Mouse (Mus musculus) layer of hippocampus, adult 11-12 months (tissue): Measurements from ENCODE around the gene Fchsd2.

Experiments used
- DNase-seq: peaks from one replicate; pipeline ENCODE4 v3.0.0; 2022; ENCODE audit warnings: low spot score

Gene Fchsd2

DNA sequence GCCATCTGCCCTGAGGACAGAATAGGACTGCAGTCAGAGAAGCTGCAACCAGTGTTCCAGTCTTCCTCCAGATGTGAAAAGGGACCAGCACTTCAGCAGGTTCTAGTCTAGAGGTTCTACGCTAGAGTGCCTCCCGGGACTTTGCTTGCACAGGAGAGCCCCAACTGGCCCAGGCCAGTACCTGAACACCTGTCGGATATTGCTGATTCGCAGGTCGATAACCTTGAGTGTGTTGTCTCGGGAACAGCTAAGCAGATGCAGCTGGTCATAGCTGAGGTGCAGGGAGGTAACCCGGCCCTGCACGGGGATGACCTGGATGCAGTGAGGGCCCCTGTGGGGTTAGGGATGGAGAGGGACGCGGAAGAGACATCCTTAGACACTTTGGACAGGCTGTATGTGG, 197.7 kb downstream of the Fchsd2 start:
- no peak for DNase-seq

DNA sequence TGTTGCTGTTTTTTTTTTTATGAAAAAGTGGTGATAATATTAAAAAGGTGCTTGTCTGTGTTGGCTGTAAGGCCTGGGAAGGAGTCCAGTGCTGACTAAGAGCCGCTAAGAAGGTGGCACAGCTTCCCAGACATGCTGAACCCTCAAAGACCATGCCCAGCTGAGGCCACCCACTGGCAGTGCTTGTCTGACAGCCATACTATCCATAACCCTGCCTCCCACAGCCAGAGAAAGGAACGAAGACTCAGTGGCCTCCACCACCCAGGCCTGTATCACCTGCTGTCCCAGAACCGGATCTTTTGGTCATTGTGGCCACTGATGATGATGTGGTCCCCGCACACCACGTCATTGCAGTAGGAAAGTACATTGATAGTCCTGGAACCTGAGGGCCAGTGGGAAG, 198.5 kb downstream of the Fchsd2 start:
- DNase-seq, result no peak

DNA sequence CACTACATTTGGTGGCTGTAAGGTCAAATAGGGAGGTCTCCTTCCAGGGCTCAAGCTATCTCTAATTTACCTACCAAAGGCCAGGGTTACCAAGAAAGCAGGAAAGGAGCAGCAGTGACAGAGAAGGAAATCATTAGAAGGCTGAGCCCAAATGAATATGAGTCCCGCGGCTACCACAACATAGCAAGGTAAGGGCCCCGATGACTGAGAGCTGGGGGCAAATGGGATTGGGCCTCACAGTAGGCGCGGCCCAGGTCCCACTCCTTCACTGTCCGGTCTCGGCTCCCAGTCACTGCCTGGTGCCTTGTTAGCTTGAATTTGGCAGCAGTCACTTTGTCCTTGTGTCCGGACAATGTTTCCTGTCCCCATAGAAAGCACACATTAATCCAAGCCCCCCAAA, 199.0 kb downstream of the Fchsd2 start:
- no peak for DNase-seq

DNA sequence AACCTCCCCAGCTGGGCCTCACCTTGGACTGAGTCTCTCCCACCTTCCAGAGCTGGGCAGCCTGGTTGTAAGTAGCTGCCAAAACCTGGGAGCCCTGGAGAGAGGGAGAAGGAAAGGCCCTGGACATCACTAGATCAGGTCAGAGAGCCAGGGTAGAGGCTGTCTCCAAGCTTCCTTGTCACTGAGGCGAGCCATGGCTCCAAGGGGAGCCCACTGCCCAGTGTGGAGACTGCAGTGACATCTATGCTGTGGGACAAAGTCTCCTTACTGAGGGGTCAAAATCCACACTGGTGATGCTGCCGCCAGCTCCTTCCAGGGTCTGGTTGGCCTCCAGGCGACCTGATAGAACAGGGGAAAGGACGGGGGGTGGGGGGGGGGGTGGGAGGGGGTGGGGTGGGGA, 199.4 kb downstream of the Fchsd2 start:
- no peak for DNase-seq

DNA sequence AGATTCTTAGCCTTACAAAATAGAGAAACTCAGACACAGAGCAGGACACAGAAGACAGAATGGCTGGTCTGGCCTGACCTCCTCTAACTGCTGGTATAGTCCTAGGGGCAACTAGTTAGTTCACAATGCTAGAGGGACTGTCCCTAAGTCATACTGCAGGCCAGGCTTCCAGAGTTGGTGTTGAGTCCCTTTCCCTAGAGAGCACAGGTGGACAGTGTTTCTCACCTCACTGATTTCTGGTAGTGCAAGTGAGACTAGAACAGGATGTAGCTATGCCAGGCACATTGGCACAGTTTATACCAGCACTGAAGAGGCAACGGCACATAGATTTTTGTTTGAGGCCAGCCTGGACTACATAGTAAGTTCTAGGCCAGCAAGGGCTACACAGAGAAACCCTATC, 200.0 kb downstream of the Fchsd2 start:
- DNase-seq, result no peak

DNA sequence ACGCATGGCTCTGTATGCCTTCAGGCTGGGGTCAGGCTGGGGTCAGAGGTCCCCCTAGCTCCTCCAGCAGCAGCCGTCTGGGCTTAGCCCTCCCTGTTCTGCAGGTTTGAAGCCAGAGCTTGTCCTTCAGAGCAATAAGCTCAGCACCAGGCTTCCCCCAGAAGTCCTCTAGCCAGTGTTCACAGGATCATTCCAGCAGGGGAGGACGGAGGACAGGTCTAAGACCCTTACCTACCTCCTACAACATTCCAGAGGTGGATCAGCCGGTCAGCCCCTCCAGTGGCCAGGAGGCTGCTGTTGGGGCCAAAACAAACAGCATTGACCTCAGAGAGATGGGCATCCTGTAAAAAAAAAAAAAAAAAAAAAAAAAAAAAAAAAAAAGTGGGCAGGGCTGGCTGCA, 200.5 kb downstream of the Fchsd2 start:
- DNase-seq, result no peak

DNA sequence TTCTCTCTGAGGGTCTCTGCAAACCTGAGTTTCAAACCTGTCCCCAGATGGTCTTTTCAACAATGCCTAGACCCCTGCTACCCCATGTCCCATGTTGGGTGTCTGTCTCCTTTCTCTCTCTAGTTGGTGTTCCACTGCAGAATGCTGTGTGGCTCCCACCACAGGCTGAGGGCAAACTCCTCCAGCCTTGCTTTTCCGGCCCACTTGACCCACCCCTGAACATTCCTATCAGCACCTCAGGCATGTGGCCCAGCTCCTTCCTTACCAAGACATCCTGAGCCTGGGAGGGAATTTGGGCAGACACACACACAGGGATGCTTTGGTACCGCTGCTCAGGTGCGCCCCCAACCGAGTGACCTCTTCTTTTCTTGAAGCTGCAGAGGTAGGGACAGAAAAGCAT, 200.9 kb downstream of the Fchsd2 start:
- DNase-seq, result no peak

DNA sequence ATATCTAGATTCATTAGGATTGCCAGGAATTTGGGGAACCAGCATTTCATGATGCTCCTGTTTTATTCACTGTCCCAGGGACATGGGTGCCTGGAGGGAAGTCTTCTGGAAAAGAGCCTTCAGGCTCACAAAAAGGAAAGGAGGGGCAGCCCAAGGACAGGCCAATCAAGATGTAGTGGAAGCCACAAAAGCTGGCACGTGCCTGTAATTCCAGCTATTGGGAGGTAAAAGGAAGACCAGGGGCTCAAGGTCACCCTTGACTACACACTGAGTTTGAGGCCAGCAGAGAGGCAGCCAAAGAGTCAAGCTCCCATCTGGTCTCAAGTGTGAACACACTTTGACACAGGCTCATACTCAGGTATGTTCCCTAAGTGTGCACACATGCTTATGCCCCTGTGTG, 202.8 kb downstream of the Fchsd2 start:
- DNase-seq, result no peak

DNA sequence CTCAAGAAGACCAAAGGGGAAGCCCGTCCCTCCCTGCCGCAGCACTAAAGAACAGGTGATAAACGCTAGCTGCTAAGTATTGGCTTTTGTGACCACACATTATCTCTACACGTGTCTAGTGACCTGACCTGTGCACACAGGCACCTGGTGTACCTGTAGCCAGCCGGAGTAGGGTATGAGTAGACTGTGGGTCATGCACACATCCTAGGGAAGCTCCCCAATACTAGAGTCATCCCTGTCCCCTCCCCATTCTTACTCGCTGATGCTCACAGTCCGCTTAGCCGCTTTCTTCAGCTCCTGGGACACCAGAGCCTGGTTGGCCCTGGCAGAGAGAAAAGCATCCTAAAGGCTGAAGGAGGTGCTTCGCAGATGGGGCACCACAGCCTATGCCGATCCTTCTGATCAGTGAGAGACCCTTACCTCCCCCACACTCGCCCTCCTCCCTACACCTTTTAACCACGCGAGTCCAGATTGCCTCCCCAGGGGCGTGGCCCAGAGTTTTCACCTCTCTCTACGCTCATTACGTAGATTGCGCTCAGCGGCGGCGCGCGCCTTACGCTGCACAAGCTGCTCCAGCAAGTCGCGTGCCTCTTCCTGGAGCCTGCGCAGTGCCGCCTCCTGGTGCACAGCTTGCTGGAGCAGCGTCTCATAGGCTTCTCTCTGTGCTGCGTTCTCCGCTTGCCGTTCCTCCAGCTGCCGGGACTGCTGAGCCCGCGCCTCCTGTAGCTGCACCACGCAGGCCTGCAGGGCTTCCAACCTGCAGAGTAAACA, 203.8 kb downstream of the Fchsd2 start:
- peak; percentile 85 for DNase-seq

DNA sequence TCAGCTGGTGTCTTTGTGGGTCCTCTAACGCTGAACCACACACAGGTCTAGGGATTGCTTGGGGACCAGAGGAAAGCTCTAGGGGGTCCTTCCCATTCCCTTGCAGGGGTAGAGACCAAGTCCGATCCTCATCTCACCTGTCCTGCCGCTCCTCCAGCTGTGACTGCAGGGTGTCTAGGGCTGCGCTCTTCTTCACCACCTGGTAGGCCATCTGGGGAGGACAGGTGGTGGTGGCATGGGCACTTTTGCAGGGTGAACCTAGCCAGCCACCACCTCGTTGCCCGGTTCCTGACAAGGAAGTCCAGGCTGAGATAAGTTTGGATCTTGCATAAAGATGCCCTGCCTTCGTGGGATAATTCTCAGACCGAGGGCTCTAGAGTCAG, 204.4 kb downstream of the Fchsd2 start:
- no peak for DNase-seq

DNA sequence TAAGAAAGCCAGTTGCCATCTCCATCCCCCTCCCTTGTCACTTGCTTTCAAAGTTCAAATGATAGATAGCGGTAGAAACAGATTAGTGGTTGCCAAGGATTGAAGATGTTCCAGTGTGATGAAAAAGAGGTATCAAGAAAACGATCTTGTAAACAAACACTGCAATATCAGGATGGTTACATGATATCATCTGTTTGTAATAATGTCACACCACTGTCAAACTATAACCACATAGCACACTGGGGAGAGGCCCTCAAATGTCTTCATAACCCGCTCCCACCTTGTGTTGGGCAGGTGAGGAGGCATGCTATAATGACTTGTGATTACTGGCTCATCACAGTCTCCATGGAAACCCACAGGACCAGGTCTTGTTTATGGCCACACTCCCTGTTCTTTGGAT, 205.7 kb downstream of the Fchsd2 start:
- no peak for DNase-seq

DNA sequence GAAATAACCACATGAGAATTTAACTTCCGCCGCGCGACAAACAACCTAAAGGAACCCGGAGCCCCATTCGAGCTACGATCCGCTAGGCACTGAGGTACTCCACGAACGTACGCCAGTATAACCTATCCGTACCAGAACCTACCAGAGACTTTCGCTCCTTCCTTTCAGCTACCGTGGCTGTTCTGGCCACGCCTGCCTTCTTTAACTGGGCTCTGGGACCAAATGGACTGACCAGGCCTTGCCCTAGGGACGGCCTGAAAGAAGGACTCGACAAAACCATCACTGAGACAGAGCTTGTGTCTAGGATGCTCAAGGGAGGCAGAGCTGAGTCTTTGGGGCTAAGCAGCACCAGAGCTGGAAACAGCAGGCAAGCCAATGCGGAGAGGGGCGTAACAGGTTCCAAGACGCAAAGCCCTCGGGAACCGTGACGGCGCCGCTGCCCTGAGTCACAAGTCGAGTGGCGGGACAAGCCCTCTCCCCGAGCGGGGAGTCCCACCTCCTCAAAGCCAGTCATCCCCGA, 208.8 kb downstream of the Fchsd2 start:
- DNase-seq, result no peak

DNA sequence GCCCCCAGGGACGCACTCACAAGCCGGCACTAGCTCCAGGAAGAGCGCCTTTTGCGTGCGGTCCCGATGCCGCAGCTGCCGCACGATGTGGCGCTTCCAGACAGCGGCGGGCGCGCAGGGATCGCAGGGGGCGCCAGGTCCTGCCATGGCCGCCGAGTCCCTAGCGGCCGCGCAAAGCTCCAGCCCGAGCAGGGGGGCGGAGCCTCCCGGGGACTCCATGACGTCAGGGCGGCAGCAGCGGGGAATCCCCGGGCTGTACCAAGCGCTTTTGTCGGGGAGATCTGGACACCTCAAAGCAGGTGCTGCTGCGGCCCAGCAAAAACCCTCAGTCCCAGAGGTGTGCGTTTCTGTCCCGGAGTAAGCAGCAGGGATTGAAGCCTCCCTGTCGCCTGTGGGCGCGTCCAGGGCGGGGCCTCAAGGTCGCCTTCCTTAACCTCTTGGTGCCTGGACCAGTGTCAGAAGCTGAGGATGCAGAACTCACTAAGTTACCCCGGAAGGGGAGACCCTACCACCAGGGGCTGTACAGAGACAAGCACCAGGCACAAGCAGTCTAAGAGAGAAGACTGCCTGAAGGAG, 209.3 kb downstream of the Fchsd2 start, which contains the start of gene Atg16l2:
Atg16l2 (minus strand) TSS at position 371 of the 576 bp plus-strand sequence.
- DNase-seq, result peak; percentile 89

DNA sequence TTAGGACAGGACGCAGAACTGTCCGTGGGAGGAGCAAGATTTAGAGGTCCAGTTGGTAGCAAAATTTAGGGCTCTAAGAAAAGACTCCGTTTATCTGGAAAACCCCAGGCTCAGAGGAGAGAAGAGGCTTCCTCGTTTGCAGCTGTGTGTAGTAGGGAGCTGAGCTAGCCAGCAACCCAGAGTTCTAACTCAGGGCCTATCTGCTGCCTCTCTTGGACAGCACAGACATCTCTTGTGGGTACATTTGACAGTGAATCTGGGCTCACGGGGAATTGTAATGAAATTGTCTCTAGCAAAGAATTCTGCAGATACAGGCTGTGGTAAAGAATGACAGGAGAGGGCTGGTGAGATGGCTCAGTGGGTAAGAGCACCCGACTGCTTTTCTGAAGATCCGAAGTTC, 210.0 kb downstream of the Fchsd2 start:
- no peak for DNase-seq

DNA sequence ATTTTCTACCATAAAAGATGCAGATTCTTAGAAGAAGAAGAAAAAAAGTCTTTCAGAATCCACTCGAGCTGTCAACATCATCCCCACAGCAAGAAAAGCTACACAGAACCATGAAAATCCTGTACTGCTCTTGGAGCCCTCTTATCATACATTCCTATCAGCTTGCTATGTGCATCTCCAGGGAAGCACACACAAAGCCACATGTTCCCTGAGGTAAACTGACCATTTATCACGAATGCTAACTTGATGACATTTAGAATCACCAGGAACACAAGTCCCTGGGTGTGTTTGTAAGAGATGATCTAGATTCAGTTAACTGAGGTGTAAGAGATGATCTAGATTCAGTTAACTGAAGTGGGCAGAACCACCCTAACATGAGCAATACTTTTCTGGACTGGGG, 214.2 kb downstream of the Fchsd2 start:
- no peak for DNase-seq

DNA sequence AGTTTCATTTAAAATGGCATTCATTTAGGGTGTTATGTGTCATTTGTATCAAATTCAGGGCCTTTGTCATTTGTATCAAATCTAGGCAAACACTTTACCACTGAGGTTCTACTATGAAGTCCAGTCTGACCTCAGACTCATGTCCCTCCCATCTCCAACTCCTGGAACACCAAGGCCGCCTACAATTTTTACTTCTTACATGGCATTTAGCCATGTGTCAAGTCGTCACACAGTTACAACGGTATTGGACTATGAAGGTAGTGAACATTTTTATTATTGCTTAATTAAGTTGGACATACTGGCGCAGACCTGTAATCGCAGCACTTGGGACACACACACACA, 217.3 kb downstream of the Fchsd2 start:
- DNase-seq, result no peak

DNA sequence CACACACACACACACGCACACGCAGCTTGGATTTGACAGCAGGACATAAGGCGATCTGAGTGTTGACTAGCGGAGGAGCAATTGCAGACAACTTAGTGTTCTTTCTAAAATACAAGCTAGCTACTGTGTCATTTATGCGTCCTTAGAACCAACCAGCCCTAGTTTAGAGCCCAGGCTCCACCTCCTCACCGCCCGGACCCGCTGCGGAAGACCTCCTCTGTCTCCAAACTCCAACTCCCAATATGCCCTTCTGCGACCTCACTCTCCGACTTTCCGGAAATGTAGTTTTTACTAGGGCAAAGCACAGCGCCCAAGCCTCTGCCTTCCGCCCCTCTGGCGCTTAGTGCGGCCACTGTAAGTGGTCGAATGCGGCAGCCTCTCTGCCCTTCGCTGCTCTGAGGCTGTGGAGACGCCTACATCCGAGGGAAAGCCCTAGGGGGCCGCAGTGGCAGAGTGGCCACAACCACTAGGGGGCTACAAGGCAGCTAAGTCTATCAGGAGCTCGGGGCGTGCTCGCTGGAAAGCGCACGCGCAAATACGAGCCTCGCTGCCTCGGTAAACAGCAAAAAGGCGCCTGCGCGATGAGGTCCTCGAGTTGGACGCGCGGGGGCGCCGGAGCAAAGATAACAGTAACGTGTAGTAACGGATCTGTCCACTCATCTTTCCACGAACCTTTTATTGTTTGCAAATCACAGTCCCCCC, 217.8 kb downstream of the Fchsd2 start:
- peak; percentile 99 for DNase-seq

DNA sequence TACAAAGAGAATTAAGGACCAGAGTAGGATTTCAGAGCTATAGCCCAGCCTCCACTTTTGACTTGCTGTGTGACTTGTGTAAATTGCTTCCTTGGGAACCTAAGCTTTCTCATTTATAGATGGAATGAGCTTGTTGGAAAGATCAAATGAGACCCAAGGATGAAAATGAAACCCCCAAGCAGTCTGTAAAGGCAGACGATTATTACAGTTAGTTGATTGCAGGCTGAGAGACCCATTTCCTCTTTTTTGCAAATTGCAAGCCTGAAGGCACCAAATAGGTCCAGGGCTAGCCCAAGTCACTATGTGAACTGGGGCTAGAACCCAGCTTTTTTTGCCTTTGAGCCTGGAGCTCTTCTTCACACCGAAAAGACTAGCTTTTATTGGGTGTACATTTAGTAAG, 218.4 kb downstream of the Fchsd2 start:
- DNase-seq, result no peak

DNA sequence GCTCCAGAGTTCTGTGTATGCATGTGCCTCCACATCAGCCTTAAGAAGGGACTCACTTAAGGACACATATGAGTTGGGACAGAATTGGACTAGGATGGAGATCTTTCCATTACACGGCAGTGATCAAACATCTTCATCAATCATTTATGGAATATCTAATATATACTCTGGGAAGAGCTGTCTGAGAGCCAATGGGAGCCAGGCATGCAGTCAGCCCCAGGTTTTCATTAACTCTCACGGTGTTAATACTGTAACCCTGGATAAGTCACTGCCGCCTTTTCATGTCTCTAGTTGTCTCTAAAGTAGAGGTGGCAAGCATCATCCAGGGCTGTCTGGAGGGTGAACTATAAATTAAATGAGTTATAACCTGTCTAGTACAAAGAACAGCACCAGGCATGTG, 220.4 kb downstream of the Fchsd2 start:
- DNase-seq, result no peak

DNA sequence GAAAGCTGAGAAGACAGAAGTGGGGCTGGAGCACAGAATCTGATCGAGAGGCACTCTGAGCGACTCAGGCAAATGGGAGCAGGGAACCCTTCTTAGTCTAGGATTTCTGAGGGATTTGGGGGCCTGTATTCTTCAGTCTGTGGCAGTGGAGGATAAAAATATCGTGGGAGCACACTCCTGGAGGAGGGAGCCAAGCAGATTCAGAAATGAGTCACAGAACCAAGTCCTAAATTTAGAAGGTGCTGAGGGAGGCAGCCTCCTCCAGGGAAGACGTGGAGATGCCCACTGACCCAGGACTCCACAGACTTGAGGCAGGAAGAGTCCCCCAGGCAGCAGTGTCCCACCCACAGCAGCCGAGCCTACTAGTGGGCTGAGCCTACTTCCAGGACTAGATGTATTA, 221.7 kb downstream of the Fchsd2 start:
- no peak for DNase-seq

DNA sequence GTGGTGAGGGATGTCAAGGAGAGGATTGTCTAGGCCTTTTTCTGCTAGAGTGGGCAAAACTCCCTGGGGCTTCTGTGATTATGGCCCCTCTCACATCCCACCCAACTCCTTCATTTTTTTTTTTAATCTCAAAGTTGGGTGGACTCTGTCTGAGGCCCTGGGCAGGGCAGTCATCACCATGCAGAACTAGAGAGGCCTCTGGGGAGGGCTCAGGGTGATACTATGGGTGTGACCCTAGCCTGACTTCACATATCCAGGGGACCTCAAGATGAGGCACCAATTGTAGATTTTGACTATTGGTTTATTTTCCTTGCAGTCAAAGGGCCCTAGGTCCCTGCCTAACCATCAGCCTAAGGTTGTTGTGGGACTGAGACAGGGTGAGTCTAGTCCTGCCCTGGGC, 223.0 kb downstream of the Fchsd2 start:
- no peak for DNase-seq

DNA sequence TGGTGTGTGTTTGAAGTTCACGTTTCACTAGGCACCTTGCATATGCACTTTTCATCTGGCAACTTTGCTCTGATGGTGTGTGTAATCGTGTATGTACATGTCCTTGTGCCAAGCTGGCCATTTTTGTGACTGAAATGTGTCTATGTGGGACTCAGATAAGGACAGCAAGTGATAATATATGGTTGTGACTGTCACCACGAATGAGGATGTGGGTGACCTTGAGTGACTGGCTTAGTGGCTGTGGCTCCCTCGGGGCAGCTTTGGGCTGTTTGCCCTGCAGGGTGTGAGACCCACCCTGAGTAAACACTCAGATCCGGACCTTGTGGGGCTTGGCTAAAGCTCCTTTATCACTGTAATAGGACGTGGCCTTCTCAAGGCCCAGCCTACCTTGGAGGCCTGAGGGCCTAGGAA, 223.9 kb downstream of the Fchsd2 start:
- DNase-seq, result no peak

DNA sequence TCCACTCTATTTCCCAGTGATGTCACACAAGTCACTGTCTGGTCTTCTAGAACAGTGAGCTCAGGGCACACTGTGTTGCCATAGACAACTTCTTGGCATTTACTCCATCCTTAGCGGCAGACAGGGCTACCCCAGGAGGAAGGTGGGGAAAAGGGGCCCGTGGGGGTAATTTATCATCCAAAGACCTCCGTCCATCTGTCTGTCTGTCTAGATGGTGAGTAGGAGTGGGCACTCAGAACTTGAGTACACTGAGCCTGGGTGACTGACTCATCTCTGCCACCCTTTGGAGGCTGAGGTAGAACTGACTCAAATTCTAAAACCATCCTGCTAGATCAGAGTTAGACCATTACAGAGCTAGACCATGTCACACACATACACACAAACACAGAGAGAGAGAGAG, 224.4 kb downstream of the Fchsd2 start, which contains the start of gene Stard10:
Stard10 (plus strand) TSS at position 73 of the 400 bp plus-strand sequence.
- DNase-seq, result no peak
